Mouse (Mus musculus): ENCODE measurements around the gene Masp1. TPM values are rescaled to one million over a fixed set of nuclear protein-coding genes. Genes with fewer than 3 reads are reported as not detected.

The Masp1 gene
- total and polyA plus RNA-seq, 3 experiments: 0.11 to 0.34 TPM; not detected in 1

DNA sequence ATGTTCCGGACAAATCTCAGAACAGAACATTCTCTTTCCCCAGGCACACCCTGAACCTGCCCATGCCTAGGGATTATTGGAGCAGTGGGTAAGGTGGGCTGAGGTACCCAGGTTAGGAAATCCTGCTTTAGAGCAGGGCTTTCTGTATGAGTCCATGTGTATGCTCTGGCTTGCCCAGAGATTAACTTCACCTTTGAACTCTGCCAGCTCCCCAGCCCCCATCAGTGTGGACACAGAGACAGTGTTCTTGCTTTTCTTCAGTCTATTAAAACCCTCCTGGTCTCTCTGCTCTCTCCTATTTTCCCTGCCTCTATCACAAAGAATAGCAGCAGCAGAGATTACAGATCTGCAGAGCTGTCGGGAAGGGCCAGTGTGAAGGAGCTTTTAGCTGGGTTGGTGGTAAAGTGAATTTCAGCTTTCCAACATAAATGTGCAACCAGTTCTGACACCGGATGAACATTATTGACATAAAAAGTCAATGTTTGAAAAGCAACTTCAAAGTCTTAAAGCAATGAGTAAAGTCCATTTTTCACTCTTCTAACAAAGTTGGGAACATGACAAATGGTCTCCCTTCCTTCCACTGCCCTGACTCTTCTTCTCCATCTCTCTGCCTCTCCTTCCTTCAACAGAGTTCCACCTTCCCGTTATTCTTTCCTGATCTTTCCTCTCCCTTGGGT, 56.8 kb downstream of the Masp1 start:
- no peak overlapping the region for H3K4me2 ChIP-seq (ENCODE audit: insufficient read depth, low read depth, poor library complexity, severe bottlenecking)
- H3K27me3 ChIP-seq (replicated peaks): peaks cover 5% of the 10 kb centered on the region
- H3K27ac ChIP-seq (ENCODE audit: insufficient read depth, low read depth): no peak overlapping the region
- H3K9ac ChIP-seq (ENCODE audit: insufficient read depth, low read depth): no peak overlapping the region
- in situ Hi-C loops (cut with MboI; ENCODE audit: low pct_ligation_motif_present, low pct_unique_long_range_greater_than_20kb, low sequenced_read_pairs): no loop called here
- H3K4me3 ChIP-seq (replicated peaks in 1 of 3; ENCODE audit: low read depth in 2 of 3, low read length in 2 of 3, poor library complexity in 1 of 3): no peak overlapping the region
- H3K4me1 ChIP-seq (ENCODE audit: control insufficient read depth in 1 of 2, insufficient read depth in 2 of 2): no peaks in the 10 kb centered on the region
- dilution Hi-C loops (cut with MboI; ENCODE audit: extremely low pct_ligation_motif_present, extremely low pct_unique_long_range_greater_than_20kb, low sequenced_read_pairs): no loop called here
- no peaks in the 10 kb centered on the region for H3K79me2 ChIP-seq (replicated peaks; ENCODE audit: control insufficient read depth, extremely low read depth, insufficient read depth, poor library complexity, severe bottlenecking)
- no peaks in the 10 kb centered on the region for H3K36me3 ChIP-seq (replicated peaks in 1 of 2; ENCODE audit: control insufficient read depth in 1 of 2, insufficient read depth in 1 of 2, low read length in 1 of 2)
- no peaks in the 10 kb centered on the region for H3K9me3 ChIP-seq (replicated peaks; ENCODE audit: low read length)
- DNase-seq (ENCODE audit: extremely low read depth): no peak
- no peak for TF ChIP-seq JUN (IDR thresholded peaks at IDR 0.05; ENCODE audit: insufficient read depth, low read depth, low read length)
- no peak for TF ChIP-seq TBP (conservative IDR thresholded peaks at IDR 0.05; ENCODE audit: low read depth, low read length)
- no peak for TF ChIP-seq MAX (IDR thresholded peaks at IDR 0.05; ENCODE audit: low read length)

DNA sequence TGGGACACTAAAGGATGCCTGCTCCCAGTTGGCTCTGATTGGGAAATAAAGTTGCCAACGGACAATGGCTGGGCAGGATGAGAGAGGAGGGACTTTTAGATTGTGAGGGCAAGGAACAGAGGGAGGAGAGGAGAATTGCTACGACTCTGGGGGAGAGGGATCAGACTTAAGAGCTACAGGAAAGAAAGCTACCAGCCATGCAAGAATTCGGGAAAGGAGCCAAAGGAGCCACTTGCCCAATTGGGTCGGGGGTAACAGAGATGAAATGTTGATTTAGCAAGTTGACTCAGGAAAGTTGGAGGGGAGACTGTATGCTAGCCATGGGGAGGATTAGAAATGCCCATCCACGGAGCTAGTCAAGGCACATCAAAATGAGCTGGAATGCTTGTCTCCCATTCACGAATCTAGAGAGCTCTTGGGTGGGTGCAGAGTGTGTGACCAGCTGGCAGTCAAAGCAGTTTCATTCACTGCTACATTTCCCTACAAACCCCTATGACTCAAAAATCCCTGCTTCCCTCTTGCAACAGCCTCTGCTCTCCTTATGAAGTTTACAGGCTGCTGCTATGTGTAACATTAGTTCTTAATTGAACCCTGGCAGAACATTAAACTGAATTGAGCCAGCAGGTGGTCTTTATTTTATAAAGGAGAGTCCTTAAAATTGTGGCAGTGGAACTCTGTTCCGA, 61.6 kb downstream of the Masp1 start:
- no peaks in the 10 kb centered on the region for H3K79me2 ChIP-seq (replicated peaks; ENCODE audit: control insufficient read depth, extremely low read depth, insufficient read depth, poor library complexity, severe bottlenecking)
- peaks cover 0 to 7% of the 10 kb centered on the region in 2 experiments; a peak in 1 of 4 replicates for H3K4me1 ChIP-seq (ENCODE audit: control insufficient read depth in 1 of 2, insufficient read depth in 2 of 2)
- H3K9me3 ChIP-seq (replicated peaks; ENCODE audit: low read length): no peaks in the 10 kb centered on the region
- in situ Hi-C loops (cut with MboI; ENCODE audit: low pct_ligation_motif_present, low pct_unique_long_range_greater_than_20kb, low sequenced_read_pairs): no loop called here
- peaks cover 5% of the 10 kb centered on the region for H3K27me3 ChIP-seq (replicated peaks)
- H3K9ac ChIP-seq (ENCODE audit: insufficient read depth, low read depth): no peak overlapping the region
- no peak for TF ChIP-seq TBP (conservative IDR thresholded peaks at IDR 0.05; ENCODE audit: low read depth, low read length)
- TF ChIP-seq HCFC1 (IDR thresholded peaks at IDR 0.05; ENCODE audit: low read depth, low read length): no peak
- TF ChIP-seq JUND (conservative IDR thresholded peaks at IDR 0.05; ENCODE audit: low read depth, low read length): no peak
- TF ChIP-seq ETS1 (conservative IDR thresholded peaks at IDR 0.05; ENCODE audit: low read depth, low read length): no peak
- no peak for TF ChIP-seq IRF4 (IDR thresholded peaks at IDR 0.05; ENCODE audit: low read depth, low read length)
- no peak for TF ChIP-seq E2F4 (IDR thresholded peaks at IDR 0.05; ENCODE audit: insufficient replicate concordance, low read depth, low read length)
- no peak overlapping the region for H3K4me2 ChIP-seq (ENCODE audit: insufficient read depth, low read depth, poor library complexity, severe bottlenecking)
- H3K4me3 ChIP-seq (replicated peaks in 1 of 3; ENCODE audit: low read depth in 2 of 3, low read length in 2 of 3, poor library complexity in 1 of 3): no peak overlapping the region
- H3K27ac ChIP-seq (ENCODE audit: insufficient read depth, low read depth): no peak overlapping the region
- DNase-seq (ENCODE audit: extremely low read depth): no peak
- dilution Hi-C loops (cut with MboI; ENCODE audit: extremely low pct_ligation_motif_present, extremely low pct_unique_long_range_greater_than_20kb, low sequenced_read_pairs): no loop called here
- no peaks in the 10 kb centered on the region for H3K36me3 ChIP-seq (replicated peaks in 1 of 2; ENCODE audit: control insufficient read depth in 1 of 2, insufficient read depth in 1 of 2, low read length in 1 of 2)

DNA sequence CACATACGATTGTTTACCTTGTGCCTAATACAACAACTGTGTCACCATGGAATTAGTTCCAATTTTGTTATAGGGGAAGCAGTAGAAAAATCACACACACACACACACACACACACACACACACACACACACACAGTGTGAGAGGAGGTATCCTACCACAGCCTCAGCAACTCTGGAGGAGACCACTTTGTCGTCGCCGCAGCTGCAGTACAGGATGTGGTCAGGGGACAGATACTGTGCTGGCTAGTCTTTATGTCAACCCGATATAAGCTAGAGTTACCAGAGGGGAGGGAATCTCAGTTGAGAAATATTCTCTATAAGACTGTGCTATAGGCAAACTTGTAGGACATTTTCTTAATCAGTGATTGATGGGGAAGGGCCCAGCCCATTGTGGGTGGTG, 63.3 kb downstream of the Masp1 start:
- in situ Hi-C loops (cut with MboI; ENCODE audit: low pct_ligation_motif_present, low pct_unique_long_range_greater_than_20kb, low sequenced_read_pairs): no loop called here

More for the DNA sequence above, 63.3 kb downstream of the Masp1 start:
- H3K27ac ChIP-seq (ENCODE audit: insufficient read depth, low read depth): no peak overlapping the region
- no peaks in the 10 kb centered on the region for H3K9me3 ChIP-seq (replicated peaks; ENCODE audit: low read length)
- H3K9ac ChIP-seq (ENCODE audit: insufficient read depth, low read depth): no peak overlapping the region
- H3K36me3 ChIP-seq (replicated peaks in 1 of 2; ENCODE audit: control insufficient read depth in 1 of 2, insufficient read depth in 1 of 2, low read length in 1 of 2): no peaks in the 10 kb centered on the region
- TF ChIP-seq CHD2 (IDR thresholded peaks at IDR 0.05; ENCODE audit: low read length): no peak
- TF ChIP-seq EP300 (IDR thresholded peaks at IDR 0.05; ENCODE audit: low read length): no peak
- TF ChIP-seq IRF4 (IDR thresholded peaks at IDR 0.05; ENCODE audit: low read depth, low read length): no peak
- no peak for TF ChIP-seq SIN3A (IDR thresholded peaks at IDR 0.05; ENCODE audit: low read length)
- TF ChIP-seq E2F4 (IDR thresholded peaks at IDR 0.05; ENCODE audit: insufficient replicate concordance, low read depth, low read length): no peak
- no peak for TF ChIP-seq HCFC1 (IDR thresholded peaks at IDR 0.05; ENCODE audit: low read depth, low read length)
- TF ChIP-seq ETS1 (conservative IDR thresholded peaks at IDR 0.05; ENCODE audit: low read depth, low read length): no peak
- TF ChIP-seq ELF1 (IDR thresholded peaks at IDR 0.05; ENCODE audit: low read depth, low read length): no peak
- TF ChIP-seq RCOR1 (conservative IDR thresholded peaks at IDR 0.05; ENCODE audit: low read depth, low read length): no peak
- no peak for TF ChIP-seq NRF1 (IDR thresholded peaks at IDR 0.05; ENCODE audit: low read depth, low read length)
- no peak for TF ChIP-seq PAX5 (IDR thresholded peaks at IDR 0.05; ENCODE audit: low read length)
- no peak for TF ChIP-seq GABPA (IDR thresholded peaks at IDR 0.05; ENCODE audit: insufficient replicate concordance, low read depth, low read length)
- TF ChIP-seq NELFE (IDR thresholded peaks at IDR 0.05; ENCODE audit: low read depth, low read length): no peak
- TF ChIP-seq RAD21 (IDR thresholded peaks at IDR 0.05; ENCODE audit: low read depth, low read length): no peak
- TF ChIP-seq ZNF384 (IDR thresholded peaks at IDR 0.05; ENCODE audit: low read depth, low read length): no peak
- TF ChIP-seq TCF12 (IDR thresholded peaks at IDR 0.05; ENCODE audit: low read depth, low read length): no peak
- TF ChIP-seq MAFK (IDR thresholded peaks at IDR 0.05; ENCODE audit: insufficient replicate concordance, low read length): no peak
- no peak for TF ChIP-seq USF1 (IDR thresholded peaks at IDR 0.05; ENCODE audit: low read depth, low read length)
- dilution Hi-C loops (cut with MboI; ENCODE audit: extremely low pct_ligation_motif_present, extremely low pct_unique_long_range_greater_than_20kb, low sequenced_read_pairs): no loop called here
- peaks cover 0 to 9% of the 10 kb centered on the region in 2 experiments; a peak in 1 of 4 replicates for H3K4me1 ChIP-seq (ENCODE audit: control insufficient read depth in 1 of 2, insufficient read depth in 2 of 2)
- no peaks in the 10 kb centered on the region for H3K79me2 ChIP-seq (replicated peaks; ENCODE audit: control insufficient read depth, extremely low read depth, insufficient read depth, poor library complexity, severe bottlenecking)
- no peak overlapping the region for H3K4me2 ChIP-seq (ENCODE audit: insufficient read depth, low read depth, poor library complexity, severe bottlenecking)
- DNase-seq (ENCODE audit: extremely low read depth): no peak
- peaks cover 5% of the 10 kb centered on the region for H3K27me3 ChIP-seq (replicated peaks)
- H3K4me3 ChIP-seq (replicated peaks in 1 of 3; ENCODE audit: low read depth in 2 of 3, low read length in 2 of 3, poor library complexity in 1 of 3): no peak overlapping the region
